Mouse (Mus musculus) ES-Bruce4 (cell line): ENCODE measurements around the gene Jun. TPM values are rescaled to one million over a fixed set of nuclear protein-coding genes. Genes with fewer than 3 reads are reported as not detected.

Experiments used
- H3K27ac ChIP-seq: 2 replicates; pipeline ENCODE4 v1.5.1; 2012; ENCODE audit warnings: low read length, inconsistent platforms; ENCODE audit not compliant: insufficient read depth
- H3K27me3 ChIP-seq: 2 replicates; pipeline ENCODE4 v1.6.1; 2012; ENCODE audit warnings: mild to moderate bottlenecking, low read length, inconsistent platforms; ENCODE audit not compliant: control insufficient read depth, poor library complexity, insufficient read depth, severe bottlenecking
- H3K36me3 ChIP-seq: 2 replicates; pipeline ENCODE4 v1.6.1; 2012; ENCODE audit warnings: inconsistent platforms, mild to moderate bottlenecking, low read length, moderate library complexity; ENCODE audit not compliant: control insufficient read depth, poor library complexity, insufficient read depth, severe bottlenecking
- H3K4me1 ChIP-seq: one replicate; pipeline ENCODE4 v1.8.1; 2011; ENCODE audit warnings: low read length; ENCODE audit not compliant: control insufficient read depth, insufficient read depth
- H3K4me3 ChIP-seq: 2 replicates; pipeline ENCODE4 v1.5.1; 2011; ENCODE audit warnings: low read depth, mild to moderate bottlenecking, low read length
- H3K9ac ChIP-seq: 2 replicates; pipeline ENCODE4 v1.6.1; 2012; ENCODE audit warnings: low read depth, mild to moderate bottlenecking, inconsistent platforms; ENCODE audit not compliant: poor library complexity, severe bottlenecking
- H3K9me3 ChIP-seq: replicated peaks from 2 replicates; pipeline ENCODE4 v1.6.1; 2012; ENCODE audit warnings: mild to moderate bottlenecking, low read length, inconsistent platforms; ENCODE audit not compliant: control insufficient read depth, poor library complexity, insufficient read depth, severe bottlenecking
- CTCF ChIP-seq: IDR thresholded peaks from one replicate; pipeline ENCODE4 v1.8.1; 2011; ENCODE audit warnings: low read depth, low read length
- EP300 ChIP-seq: IDR thresholded peaks from 2 replicates; pipeline ENCODE4 v1.6.1; 2011; ENCODE audit warnings: low read depth, low read length; ENCODE audit not compliant: insufficient read depth
- POLR2A ChIP-seq: IDR thresholded peaks from one replicate; pipeline ENCODE4 v1.8.1; 2011; ENCODE audit warnings: low read length; ENCODE audit not compliant: insufficient read depth
- polyA plus RNA-seq: library from polyadenylated mRNA; stranded (reverse); fragments of >200 nt; gene quantifications from 2 replicates; pipeline ENCODE4 v1.2.4, GENCODE M21; 2011; ENCODE audit warnings: low read depth; ENCODE audit not compliant: missing spikeins, insufficient read depth, insufficient read length

The Jun gene
- polyA plus RNA-seq, 1 experiment, result 16.7 TPM

- no peak overlapping the region for H3K4me3 ChIP-seq
- no peak overlapping the region for H3K9ac ChIP-seq
- no peaks in the 10 kb centered on the region for H3K27me3 ChIP-seq
- no peaks in the 10 kb centered on the region for H3K9me3 ChIP-seq
- no peaks in the 10 kb centered on the region for H3K4me1 ChIP-seq
- no peak overlapping the region for H3K27ac ChIP-seq
- H3K36me3 ChIP-seq, result no peaks in the 10 kb centered on the region
- no peak for TF ChIP-seq POLR2A
- no peak for TF ChIP-seq EP300
- TF ChIP-seq CTCF, result no peak
Measured at GRCm38 (mm10) chr4:95081632-95082031, 29.6 kb upstream of the Jun start.

GRCm38 (mm10) chr4:95078625-95079024 is 26.6 kb upstream of the Jun start:
- Histone ChIP-seq H3K27me3 (no peaks in the 10 kb centered on the region), H3K36me3 (no peaks in the 10 kb centered on the region), H3K4me3 (no peak overlapping the region), H3K27ac (no peak overlapping the region), H3K9me3 (no peaks in the 10 kb centered on the region), H3K9ac (no peak overlapping the region), H3K4me1 (no peaks in the 10 kb centered on the region)
- TF ChIP-seq CTCF (no peak), POLR2A (no peak), EP300 (no peak)

- Histone ChIP-seq H3K4me1 (no peaks in the 10 kb centered on the region), H3K27me3 (no peaks in the 10 kb centered on the region), H3K4me3 (peak overlapping the region; percentile 14; the same call in 1 of the 2 replicates), H3K36me3 (no peaks in the 10 kb centered on the region), H3K27ac (no peak overlapping the region), H3K9me3 (no peaks in the 10 kb centered on the region), H3K9ac (no peak overlapping the region)
- no peak for TF ChIP-seq CTCF
- peak; percentile 53; the same call in 1 of the 2 replicates for TF ChIP-seq EP300
- TF ChIP-seq POLR2A, result no peak
Measured at GRCm38 (mm10) chr4:95076279-95076678, 24.3 kb upstream of the Jun start.

GRCm38 (mm10) chr4:95075591-95076002 is 23.6 kb upstream of the Jun start:
- Histone ChIP-seq H3K27me3 (no peaks in the 10 kb centered on the region), H3K4me3 (peak overlapping the region; percentile 14), H3K9me3 (no peaks in the 10 kb centered on the region), H3K27ac (no peak overlapping the region), H3K9ac (no peak overlapping the region), H3K4me1 (no peaks in the 10 kb centered on the region), H3K36me3 (no peaks in the 10 kb centered on the region)
- TF ChIP-seq EP300 (no peak), CTCF (no peak), POLR2A (no peak)

- Histone ChIP-seq H3K4me1 (no peaks in the 10 kb centered on the region), H3K9ac (no peak overlapping the region), H3K36me3 (no peaks in the 10 kb centered on the region), H3K27me3 (no peaks in the 10 kb centered on the region), H3K27ac (no peak overlapping the region), H3K9me3 (no peaks in the 10 kb centered on the region), H3K4me3 (no peak overlapping the region)
- no peak for TF ChIP-seq EP300
- TF ChIP-seq POLR2A, result no peak
- no peak for TF ChIP-seq CTCF
Measured at GRCm38 (mm10) chr4:95074319-95074718, 22.3 kb upstream of the Jun start.

- no peak overlapping the region for H3K27ac ChIP-seq
- no peak overlapping the region for H3K4me3 ChIP-seq
- no peak overlapping the region for H3K9ac ChIP-seq
- H3K9me3 ChIP-seq, result no peaks in the 10 kb centered on the region
- H3K4me1 ChIP-seq, result no peaks in the 10 kb centered on the region
- no peaks in the 10 kb centered on the region for H3K36me3 ChIP-seq
- H3K27me3 ChIP-seq, result no peaks in the 10 kb centered on the region
- TF ChIP-seq CTCF (no peak), EP300 (no peak), POLR2A (no peak)
Measured at GRCm38 (mm10) chr4:95073214-95073750, 21.3 kb upstream of the Jun start.
